ENCODE assay signal across 22 mouse cellular contexts in genomic region chr2:148536608-148537007, GRCm38 (mm10).
DNase-seq lines count a peak whose midpoint lies in the region; ATAC-seq and TF ChIP-seq lines count a peak whose summit lies in the region.
"Had no signal": no experiment of that assay in that cellular context is flagged by ENCODE, and none has a peak within 500 bp of the region (broad histone marks: within the 10 kb centered on the region; RNA-seq: fewer than 3 reads in every experiment).

No protein-coding gene starts in this region.

- no peaks in the 10 kb centered on the region for H3K36me3 ChIP-seq in liver, postnatal 0 days (replicated peaks; ENCODE audit: insufficient read depth, low read length)
- H3K36me3 ChIP-seq: embryonic facial prominence, embryonic 12.5 days; forebrain, embryonic 15.5 days; G1E; heart, embryonic 13.5 days; hindbrain, embryonic 13.5 days had no signal

- H3K9me3 ChIP-seq in liver, postnatal 0 days (ENCODE audit: low read length), result no peaks in the 10 kb centered on the region
- H3K9me3 ChIP-seq: embryonic facial prominence, embryonic 12.5 days; forebrain, embryonic 15.5 days; heart, embryonic 13.5 days; hindbrain, embryonic 13.5 days had no signal

- DNase-seq in liver, postnatal 0 days, result no peak
- DNase-seq in liver, result no peak
- no peak for DNase-seq in yolk sac, embryonic 10.5 days (ENCODE audit: low spot score)
- DNase-seq in embryo, embryonic 9.5 days (ENCODE audit: extremely low spot score), result no peak
- DNase-seq in frontal cortex, postnatal 14 days (ENCODE audit: low spot score in 2 of 2), result no peak
- DNase-seq: adrenal gland, adult 8-10 months; B cell, adult 2 months; cerebellum, adult 18-20 months; cerebellum, postnatal 10 days; embryo, embryonic 11 days; gastrocnemius, postnatal 14 days; heart, postnatal 36 days had no signal

- no peak for TF ChIP-seq CTCF in liver, postnatal 0 days (IDR thresholded peaks at IDR 0.05; ENCODE audit: low read depth)
- 0 out of 2 replicates have a peak, but pooled peaks have one; percentile 7 for TF ChIP-seq CTCF in bone marrow, adult 2 months (IDR thresholded peaks at IDR 0.05; ENCODE audit: control insufficient read depth, insufficient read depth, low read length)

- 76% methylated on average over 3 of the region's 3 CpGs for WGBS in liver, postnatal 0 days (ENCODE audit: insufficient replicate concordance)
- WGBS in bone marrow, adult 2 months, result 68% methylated on average over 3 of the region's 3 CpGs

- no peak overlapping the region for H3K27ac ChIP-seq in liver, postnatal 0 days (ENCODE audit: low read depth)
- H3K27ac ChIP-seq in bone marrow, adult 2 months (ENCODE audit: control insufficient read depth, insufficient read depth, low read depth, low read length, poor library complexity), result no peak overlapping the region
- H3K27ac ChIP-seq: embryonic facial prominence, embryonic 12.5 days; forebrain, embryonic 15.5 days; heart, embryonic 13.5 days; hindbrain, embryonic 13.5 days; hindbrain, postnatal 0 days had no signal

- no peak overlapping the region for H3K4me3 ChIP-seq in liver, postnatal 0 days (ENCODE audit: low read depth, low read length)
- H3K4me3 ChIP-seq in bone marrow, adult 2 months (replicated peaks; ENCODE audit: control insufficient read depth, low read depth, low read length), result no peak overlapping the region
- H3K4me3 ChIP-seq: embryonic facial prominence, embryonic 12.5 days; forebrain, embryonic 15.5 days; heart, embryonic 13.5 days; hindbrain, embryonic 13.5 days had no signal

- ATAC-seq in liver, postnatal 0 days, result peak; percentile 51
- ATAC-seq in common myeloid progenitor, adult 5-6 weeks (replicated peaks; ENCODE audit: low read depth, poor library complexity, severe bottlenecking), result peak; percentile 63
- ATAC-seq in megakaryocyte progenitor cell, adult 5-6 weeks (replicated peaks; ENCODE audit: poor library complexity), result peak; percentile 86
- ATAC-seq: CD4-positive, CD25-positive, alpha-beta regulatory T cell, adult 4 months; forebrain, embryonic 15.5 days; hindbrain, postnatal 0 days had no signal

- no peak for TF ChIP-seq POLR2A in bone marrow, adult 2 months (IDR thresholded peaks at IDR 0.05; ENCODE audit: borderline replicate concordance, control insufficient read depth, low read depth, low read length)

- TF ChIP-seq EP300 in liver, postnatal 0 days (IDR thresholded peaks at IDR 0.05; ENCODE audit: low read depth), result no peak

- H3K4me2 ChIP-seq in liver, postnatal 0 days (ENCODE audit: low read depth, low read length), result no peak overlapping the region
- H3K4me2 ChIP-seq: embryonic facial prominence, embryonic 12.5 days; forebrain, embryonic 15.5 days; heart, embryonic 13.5 days; hindbrain, embryonic 13.5 days had no signal

- H3K27me3 ChIP-seq in liver, postnatal 0 days (ENCODE audit: insufficient read depth, low read length), result no peaks in the 10 kb centered on the region
- H3K27me3 ChIP-seq: embryonic facial prominence, embryonic 12.5 days; forebrain, embryonic 15.5 days; heart, embryonic 13.5 days; hindbrain, embryonic 13.5 days had no signal

- H3K9ac ChIP-seq in liver, postnatal 0 days (replicated peaks), result no peak overlapping the region
- H3K9ac ChIP-seq: embryonic facial prominence, embryonic 12.5 days; forebrain, embryonic 15.5 days; heart, embryonic 13.5 days; hindbrain, embryonic 13.5 days had no signal

- peaks cover 6% of the 10 kb centered on the region; the same call in 1 of the 2 replicates for H3K4me1 ChIP-seq in liver, postnatal 0 days (ENCODE audit: insufficient read depth)
- peaks cover 6% of the 10 kb centered on the region for H3K4me1 ChIP-seq in bone marrow, adult 2 months (ENCODE audit: control insufficient read depth, insufficient read depth, low read length)
- H3K4me1 ChIP-seq: embryonic facial prominence, embryonic 12.5 days; forebrain, embryonic 15.5 days; hindbrain, embryonic 13.5 days had no signal
